Mouse (Mus musculus): ENCODE results near the gene Hcn2.

The Hcn2 gene

DNA sequence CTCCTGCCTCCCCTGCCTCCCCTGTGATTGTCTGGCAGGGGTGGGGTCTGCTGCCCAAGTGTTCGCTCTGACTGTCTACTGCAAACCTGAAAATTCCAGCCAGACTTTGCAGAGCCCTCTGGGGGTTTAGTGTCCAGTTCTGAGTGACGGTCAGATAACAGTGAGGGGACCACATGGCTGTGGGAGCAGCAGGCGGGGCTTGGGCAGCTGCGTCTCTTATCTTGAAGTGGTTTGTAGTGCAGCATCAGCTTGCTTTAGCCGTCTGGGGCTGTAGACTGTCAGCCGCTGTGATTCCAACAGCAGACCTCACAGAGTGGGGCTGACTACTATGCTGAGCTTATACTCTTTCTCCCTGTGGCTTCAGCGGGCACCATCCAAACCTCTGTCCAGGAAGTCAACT lies 7.1 kb upstream of the Hcn2 start:
- DNase-seq (ENCODE audit: low spot score), result no peak

DNA sequence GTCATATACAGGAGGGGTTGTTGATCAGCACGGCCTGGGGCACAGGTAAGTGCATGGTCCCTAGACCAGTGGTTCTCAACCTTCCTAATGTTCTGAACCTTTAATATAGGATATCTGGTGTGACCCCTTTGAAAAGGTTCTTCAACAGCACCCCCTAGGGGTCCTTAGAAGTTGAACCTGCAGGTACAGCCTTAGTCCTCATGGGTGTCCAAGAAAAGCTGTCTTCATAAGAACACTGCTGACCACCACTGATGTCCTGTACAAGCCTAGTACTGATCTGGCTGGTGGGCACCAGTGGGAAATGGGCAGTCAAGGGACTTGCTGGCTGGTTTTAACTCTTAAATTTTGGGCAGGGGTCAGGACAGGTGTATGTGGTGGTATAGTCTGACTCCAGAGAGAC lies 4.4 kb upstream of the Hcn2 start:
- DNase-seq (ENCODE audit: low spot score), result no peak

DNA sequence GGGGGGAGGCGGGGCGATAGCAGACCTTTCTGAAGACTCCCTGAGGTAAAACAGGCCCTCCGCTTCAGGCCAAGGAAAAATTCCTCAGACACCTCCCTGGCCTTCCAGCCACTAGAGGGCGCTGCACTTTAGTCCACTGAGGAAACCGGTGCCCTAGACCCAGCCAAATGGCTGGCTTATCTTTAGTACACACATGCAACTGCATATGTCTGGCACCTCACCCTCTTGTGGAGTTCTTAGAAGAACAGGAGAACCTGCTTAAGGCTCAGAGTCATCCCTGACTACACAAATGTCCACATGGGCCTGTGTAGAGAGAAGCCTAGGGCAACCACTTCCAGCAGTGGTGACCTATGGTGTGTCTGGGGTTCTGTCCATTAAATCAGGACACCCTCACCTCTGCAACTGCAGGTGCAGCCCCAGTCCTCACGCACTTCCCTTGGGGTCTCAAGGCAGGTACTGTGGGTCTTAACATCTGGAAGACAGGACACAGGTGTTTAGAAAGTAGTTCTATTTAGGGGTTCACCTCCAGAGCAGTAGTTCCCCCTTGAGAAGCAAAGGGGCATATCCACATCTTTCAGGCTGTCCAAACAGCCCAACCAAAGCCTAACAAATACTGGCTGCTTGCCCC lies 3.8 kb upstream of the Hcn2 start:
- peak; percentile 77 for DNase-seq (ENCODE audit: low spot score)

DNA sequence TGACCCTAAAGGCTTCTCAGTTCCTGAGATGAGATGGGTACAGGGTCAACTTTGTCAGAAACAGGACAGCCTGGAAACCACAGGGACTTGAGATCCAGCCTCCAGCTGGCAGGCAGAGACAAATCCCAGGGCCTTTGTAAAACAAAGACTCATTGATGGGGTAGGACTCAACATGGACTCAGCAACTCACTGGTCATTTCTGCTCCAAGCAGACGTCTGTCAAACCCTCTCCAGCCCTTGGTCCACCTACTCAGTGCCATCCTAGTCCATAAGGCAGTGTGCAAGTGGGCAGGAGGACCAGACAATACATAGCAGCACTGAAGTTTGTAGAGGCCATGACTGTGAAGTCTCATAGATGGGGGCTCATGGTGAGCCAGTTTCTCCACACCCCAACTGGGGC lies 3.3 kb upstream of the Hcn2 start:
- DNase-seq (ENCODE audit: low spot score), result no peak

DNA sequence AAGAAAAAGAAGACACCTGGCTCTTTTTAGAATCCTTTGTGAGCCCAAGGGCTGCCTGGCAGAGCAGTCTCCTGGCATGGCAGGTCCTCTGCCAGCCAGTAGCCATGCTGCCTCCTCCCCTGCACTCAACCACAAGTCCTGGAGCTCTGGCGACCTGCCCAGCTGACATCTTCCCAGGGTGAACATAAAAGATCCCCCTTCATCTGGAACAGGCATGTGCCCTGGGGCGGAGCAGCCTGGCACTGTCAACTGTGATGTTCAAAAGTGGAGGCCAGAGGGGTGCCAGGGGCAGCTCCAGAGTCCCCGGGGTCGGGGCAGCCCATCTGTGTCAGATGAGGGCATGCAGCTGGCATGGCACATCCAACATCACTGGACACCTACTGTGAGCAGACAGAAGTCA lies 1.4 kb upstream of the Hcn2 start:
- no peak for DNase-seq (ENCODE audit: low spot score)

DNA sequence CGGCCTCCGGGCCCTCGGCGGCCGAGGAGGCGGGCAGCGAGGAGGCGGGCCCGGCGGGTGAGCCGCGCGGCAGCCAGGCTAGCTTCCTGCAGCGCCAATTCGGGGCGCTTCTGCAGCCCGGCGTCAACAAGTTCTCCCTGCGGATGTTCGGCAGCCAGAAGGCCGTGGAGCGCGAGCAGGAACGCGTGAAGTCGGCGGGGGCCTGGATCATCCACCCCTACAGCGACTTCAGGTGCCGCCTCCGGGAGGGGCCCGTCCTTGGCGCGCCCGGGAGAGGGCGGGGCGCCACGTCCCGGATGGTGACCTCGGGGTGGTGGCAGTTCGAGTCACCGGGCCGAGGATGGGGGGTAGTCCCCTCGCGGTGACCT lies 538 bp downstream of the Hcn2 start:
- no peak for DNase-seq (ENCODE audit: low spot score)

DNA sequence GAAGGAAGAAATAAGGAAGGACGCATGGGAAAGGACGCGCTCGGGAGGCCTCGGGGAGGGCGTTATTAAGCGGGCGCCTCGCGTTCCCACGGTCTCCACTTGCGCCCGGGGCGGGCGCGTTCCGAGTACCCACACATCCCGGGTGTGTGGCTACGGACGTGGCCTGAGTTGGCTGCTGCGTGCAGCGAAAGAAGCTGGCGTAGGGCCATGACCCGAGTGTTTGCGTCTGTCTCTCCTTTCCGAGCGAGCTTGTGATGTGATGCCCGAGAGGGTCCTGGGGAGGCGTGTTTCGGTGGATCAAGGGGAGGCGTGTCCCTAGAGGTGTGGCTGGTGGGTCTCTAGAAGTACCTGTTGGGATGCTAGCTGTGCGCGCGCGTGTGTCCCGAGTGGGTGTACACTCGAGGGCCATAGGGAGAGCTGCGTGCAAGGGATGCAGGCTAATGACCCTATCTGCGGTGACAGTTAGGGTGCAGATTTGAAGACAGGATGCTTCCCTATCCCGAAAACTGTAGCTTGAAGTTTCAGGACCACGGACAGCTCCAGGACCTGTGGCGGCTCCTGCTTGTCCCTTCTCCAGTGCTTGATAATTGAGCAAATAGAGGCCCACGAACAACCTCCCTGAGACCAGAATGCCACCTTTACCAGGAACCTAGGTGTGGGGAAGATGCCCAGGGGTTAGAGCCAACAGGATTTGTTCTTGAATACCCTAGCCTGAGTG lies 1.4 kb downstream of the Hcn2 start:
- peak; percentile 79 for DNase-seq (ENCODE audit: low spot score)

DNA sequence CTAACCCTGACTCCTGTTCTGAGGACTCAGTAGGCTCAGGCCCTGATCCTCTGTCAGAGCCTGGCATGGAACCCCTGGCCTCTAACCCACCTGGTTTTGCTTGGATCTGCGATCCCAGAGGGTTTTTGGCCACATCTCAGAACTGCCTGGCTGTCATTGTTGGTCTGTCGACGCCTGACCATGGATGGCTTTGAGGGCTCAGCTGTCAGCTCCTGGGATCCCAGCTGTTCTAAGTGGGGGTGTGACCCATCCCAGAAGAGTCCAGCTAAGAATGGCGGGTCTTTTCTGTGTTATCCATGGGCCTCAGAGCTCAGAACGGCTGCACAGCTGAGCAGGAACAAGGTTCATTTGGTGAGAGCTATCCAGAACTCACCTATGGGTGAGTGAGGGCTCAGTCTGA lies 4.7 kb downstream of the Hcn2 start:
- DNase-seq (ENCODE audit: low spot score), result no peak

DNA sequence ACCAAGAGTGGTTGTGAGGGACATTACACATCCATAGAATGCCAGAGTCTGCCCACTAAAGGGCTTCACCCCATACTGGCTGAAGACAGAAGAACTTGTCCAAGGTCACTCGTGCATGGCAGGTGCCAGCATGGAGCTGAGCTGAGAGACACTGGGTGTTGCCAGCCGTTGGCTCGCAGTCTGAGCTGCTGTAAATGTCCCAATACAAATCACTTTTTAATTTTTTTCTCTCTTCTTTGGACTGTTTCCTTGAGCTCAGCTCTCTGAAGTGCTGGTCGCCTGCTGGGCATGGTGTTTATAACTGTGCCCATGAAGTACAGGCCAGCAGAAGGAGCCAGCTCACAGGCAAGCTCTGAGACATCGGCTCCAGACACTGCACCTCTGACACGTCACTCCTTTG lies 6.6 kb downstream of the Hcn2 start:
- DNase-seq (ENCODE audit: low spot score), result no peak

DNA sequence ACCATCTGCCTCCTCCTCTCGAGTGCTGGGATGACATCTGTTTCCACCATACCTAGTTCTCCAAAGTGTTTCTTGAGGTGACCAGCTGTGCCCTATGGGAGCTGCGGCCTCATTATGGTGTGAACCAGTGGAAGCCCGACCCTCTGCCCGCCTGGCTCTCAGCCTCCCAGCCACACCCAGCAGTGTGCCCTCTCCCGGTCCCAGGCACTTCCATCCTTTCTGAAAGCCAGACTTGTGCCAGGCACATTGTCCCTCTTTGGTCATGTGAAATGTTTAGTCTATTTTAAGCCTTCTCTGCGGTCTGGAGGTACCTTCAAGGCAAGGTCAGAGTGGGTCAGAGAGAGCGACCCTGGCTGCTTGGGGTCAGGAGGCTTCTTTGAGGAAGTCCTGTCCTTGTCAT lies 7.3 kb downstream of the Hcn2 start:
- no peak for DNase-seq (ENCODE audit: low spot score)

DNA sequence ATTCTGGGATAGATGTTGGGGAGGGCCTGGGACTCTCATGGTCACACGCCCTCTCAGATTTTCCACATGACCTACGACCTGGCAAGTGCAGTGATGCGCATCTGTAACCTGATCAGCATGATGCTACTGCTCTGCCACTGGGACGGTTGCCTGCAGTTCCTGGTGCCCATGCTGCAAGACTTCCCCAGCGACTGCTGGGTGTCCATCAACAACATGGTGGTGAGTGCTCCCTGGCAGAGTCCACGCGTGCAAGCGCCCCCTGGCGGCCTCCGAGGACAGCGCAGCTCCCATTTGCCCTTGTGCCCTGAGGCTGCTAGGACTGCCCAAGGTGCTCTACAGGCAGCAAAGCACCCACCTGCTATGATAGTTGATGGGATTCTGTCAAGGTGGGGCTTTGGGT lies 9.7 kb downstream of the Hcn2 start:
- DNase-seq (ENCODE audit: low spot score), result no peak

DNA sequence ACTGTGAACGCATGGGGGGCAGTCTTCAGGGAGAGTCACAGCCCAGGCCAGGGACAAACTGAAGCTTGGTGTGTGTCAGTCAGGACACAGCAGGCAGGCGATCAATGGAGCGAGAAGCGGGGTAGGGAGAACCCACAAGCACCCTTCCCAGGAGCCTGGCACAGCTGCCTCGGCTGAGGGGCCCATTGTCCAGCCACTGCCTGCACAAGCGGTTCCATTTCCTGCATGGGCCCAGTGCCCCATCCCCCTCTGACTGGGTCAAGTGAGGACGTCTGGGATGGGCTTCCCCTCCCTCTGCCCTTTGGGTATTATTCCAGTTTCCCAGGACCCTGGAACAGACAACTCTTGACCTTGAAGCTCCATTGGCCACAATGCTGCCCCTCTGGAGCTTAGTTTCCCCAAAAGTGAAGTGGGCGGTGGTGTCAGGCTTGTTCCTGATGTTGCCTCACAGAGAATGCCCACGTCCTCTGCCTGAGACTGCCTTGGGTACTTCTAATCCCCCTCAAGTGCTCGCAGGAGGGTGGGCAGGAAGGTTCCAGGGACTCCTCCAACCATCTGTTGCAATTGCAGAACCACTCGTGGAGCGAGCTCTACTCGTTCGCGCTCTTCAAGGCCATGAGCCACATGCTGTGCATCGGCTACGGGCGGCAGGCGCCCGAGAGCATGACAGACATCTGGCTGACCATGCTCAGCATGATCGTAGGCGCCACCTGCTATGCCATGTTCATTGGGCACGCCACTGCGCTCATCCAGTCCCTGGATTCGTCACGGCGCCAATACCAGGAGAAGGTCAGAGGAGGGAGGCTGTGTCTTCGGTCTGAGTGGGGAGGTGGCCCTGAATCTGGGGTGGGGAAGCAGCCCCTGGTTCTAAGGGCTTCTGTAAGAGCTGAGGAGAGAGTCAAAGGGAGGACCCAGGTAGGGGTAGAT lies 12.2 kb downstream of the Hcn2 start:
- no peak for DNase-seq (ENCODE audit: low spot score)

DNA sequence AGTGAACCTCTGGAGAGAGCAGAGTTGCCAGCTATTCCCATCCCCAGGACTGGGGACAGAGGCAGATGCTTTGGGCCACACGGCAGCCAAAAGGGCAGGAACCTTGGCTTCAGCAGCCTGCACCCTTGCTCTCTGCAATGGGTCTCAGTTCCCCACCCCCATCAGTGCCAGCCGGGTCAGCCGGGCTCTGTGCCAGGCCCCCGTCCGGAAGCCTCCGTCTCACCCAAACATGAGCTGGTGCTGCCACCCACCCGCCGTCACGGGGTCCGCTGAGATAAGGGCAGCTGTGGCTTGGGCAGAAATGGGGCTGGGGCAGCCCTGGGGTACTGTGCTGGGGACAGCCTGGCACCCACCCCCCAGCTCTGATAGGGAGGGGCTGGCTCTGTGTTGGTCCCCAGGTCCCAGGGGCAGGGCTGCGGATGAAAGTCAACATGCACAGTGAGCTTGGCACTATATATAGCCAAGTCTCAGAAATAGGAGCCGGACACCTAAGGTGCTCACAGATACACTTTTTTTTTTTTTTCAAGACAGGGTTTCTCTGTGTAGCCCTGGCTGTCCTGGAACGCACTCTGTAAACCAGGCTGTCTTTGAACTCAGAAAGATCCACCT lies 13.0 kb downstream of the Hcn2 start:
- no peak for DNase-seq (ENCODE audit: low spot score)

DNA sequence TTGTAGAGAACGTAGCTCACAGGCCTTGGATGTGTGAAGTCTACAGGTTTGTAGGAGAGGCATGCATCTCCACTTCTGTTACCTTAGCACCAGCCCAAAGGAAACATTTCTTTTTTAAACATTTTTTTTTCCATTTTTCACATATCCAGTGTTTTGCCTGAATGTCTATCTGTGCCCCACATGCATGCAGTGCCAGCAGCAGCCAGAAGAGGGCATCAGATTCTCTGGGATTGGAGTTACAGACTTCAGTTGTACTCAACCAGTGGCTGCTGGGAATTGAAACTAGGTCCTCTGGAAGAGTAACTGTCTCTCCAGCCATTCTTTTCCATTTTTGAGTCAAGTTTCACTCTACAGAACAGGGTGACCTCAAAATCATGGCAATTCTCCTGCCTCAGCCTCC lies 16.1 kb downstream of the Hcn2 start:
- no peak for DNase-seq (ENCODE audit: low spot score)

DNA sequence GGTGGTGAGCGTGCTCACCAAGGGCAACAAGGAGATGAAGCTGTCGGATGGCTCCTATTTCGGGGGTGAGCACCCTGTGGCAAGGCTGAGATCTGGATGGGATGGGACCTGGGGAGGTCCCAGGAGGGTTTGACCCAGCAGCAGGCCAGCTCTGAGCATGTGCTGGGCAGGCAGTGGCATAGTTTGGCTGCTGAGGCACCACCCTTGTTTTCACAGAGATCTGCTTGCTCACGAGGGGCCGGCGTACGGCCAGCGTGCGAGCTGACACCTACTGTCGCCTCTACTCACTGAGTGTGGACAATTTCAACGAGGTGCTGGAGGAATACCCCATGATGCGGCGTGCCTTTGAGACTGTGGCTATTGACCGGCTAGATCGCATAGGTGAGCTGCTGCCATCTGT lies 17.4 kb downstream of the Hcn2 start:
- no peak for DNase-seq (ENCODE audit: low spot score)

DNA sequence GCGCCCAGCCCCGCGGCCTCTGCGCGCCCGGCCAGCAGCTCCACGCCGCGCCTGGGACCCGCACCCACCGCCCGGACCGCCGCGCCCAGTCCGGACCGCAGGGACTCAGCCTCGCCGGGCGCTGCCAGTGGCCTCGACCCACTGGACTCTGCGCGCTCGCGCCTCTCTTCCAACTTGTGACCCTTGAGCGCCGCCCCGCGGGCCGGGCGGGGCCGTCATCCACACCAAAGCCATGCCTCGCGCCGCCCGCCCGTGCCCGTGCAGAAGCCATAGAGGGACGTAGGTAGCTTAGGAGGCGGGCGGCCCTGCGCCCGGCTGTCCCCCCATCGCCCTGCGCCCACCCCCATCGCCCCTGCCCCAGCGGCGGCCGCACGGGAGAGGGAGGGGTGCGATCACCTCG lies 18.9 kb downstream of the Hcn2 start:
- DNase-seq (ENCODE audit: low spot score), result no peak

DNA sequence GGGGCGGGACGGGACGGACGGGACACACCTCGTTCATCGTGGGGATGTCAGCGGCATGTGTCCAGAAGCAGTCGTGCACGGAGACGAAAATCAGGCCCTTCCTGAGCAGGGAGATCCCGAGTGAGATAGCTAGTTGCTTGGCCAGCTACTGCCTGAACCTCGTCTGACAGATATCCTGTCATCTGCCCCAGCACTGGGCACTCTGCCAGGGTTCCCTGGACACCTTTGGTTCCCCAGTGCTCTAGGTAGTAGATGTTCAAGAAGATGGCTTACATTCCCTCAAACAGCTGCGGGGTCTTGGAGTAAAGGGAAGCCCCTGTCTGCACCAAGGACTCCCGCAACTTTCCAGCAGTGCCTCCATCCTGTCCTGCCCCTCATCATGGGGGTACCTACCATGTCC lies 20.3 kb downstream of the Hcn2 start:
- no peak for DNase-seq (ENCODE audit: low spot score)

DNA sequence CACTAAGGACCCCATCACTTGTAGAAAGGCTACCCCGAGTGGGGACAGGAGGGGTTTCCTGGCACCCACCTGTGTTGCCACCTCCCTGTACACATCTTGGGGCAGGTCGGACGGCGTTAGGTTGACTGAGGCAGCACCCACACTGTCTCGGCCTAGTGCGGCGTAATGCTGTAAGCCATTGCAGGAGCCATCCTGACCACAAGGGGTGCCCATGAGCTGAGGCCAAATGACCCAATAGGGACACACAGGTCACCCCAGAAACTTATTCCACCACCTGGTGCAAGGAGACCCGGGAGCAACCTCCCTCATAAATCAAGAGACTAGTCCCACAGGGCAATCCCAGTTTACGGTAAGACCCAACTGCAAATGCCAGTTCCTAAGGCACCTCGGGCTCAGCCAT lies 21.8 kb downstream of the Hcn2 start:
- DNase-seq (ENCODE audit: low spot score), result no peak

DNA sequence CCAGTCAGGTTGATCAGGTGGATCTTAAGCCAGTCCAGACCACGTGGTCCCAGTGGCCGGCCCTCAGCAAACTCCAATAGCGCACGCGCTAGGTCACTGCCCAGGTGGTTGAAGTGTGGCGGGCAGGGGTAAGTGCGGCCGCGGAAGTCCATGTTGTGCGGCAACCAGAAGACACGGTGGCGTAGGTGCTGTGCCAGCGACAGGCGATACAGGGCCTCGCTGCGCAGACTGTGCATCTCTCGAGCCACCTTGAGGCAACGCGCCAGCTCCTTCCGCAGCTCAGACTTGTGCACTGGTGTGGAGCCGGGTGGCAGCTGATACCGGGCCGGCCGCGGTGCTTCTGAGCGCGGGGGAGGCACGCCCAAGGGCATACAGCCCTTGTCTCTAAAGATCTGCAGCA lies 22.8 kb downstream of the Hcn2 start:
- DNase-seq (ENCODE audit: low spot score), result no peak

DNA sequence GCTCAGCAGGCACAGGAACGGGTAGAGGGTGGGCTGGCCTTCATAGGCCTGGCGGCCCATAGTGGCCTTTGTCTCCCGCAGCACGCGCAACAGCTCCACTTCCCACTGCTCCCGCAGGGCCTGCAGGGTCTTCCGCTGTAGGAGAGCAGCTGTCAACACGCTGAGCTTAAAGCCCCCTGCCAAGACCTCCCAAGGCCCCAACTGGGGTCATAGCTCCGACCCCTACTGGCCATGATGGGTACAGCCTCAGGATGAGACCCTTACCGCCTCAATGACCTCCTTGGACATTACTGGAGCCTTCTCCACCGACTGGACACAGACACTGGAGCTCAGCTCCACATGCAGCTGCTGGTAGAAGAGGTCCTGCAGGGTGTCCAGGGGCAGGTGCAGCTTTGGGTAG lies 24.4 kb downstream of the Hcn2 start:
- DNase-seq (ENCODE audit: low spot score), result no peak

DNA sequence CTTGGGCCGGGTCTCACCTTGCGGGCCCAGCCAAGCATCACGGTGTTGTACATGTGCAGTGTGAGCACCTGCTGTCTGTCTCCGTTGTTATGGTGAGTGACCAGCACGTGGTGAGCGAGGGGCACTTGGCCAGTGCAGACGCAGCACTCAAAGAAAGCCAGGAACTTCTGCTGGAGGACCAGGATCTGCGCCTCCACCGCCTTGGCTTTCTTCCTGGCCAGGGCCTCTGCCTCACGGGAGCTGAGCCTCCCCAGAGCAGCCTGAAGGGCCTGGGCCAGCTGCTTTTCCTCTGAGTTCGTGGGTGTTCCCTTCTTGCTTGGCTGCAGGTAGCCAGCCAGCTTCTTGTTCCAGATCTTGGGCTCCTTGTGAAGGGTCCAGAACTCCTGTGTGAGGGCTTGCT lies 26.7 kb downstream of the Hcn2 start:
- DNase-seq (ENCODE audit: low spot score), result no peak

DNA sequence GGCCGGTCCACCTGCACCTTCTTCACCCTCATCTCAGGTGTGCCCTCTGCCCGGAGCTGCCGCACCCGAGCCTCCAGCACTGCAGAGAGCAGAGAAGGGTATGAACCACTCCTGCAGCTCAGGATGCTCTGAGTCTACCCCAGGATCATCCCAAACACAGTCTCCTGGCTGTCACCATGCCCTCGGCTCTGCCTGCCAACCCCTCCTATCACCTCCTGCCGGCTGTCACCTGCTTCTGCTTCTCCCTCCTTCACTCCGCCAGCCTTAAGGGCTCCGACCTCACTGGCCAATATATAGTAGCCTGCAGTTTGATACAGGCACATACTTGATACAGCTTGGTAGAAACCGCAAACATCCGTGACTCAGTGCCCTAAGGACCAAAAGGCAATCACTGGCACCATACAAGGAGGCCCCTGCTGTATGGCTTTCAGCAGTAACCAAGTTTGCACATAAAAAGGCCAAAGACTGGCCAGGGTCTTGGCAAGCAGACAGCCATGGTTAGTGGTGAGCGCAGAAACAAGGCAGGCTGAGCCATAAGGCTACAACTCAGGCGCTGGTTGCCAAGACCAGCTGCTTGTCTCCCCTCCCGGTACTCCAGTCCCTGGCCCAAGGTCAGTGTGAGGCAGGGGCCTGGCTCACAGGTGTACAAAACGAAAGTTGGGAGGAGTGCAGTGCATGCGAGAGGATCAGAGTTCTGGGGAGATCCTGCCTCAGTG lies 27.4 kb downstream of the Hcn2 start:
- no peak for DNase-seq (ENCODE audit: low spot score)

Measured in urinary bladder, postnatal 25 days (tissue).